ENCODE assay signal across 9 mouse cellular contexts in genomic region chr1:39942935-39943334, GRCm38 (mm10). TPM values are rescaled to one million over a fixed set of nuclear protein-coding genes. Genes with fewer than 3 reads are reported as not detected.
A peak's percentile ranks its signal among the peaks of the same experiment; 100 is the strongest.
DNase-seq lines count a peak whose midpoint lies in the region; ATAC-seq and TF ChIP-seq lines count a peak whose summit lies in the region.
"Had no signal": no experiment of that assay in that cellular context is flagged by ENCODE, and none has a peak within 500 bp of the region (broad histone marks: within the 10 kb centered on the region; RNA-seq: fewer than 3 reads in every experiment).

No protein-coding gene starts in this region.

- TF ChIP-seq EP300 in liver, postnatal 0 days (IDR thresholded peaks at IDR 0.05; ENCODE audit: low read depth): no peak

- intact Hi-C loops in left cerebral cortex, postnatal 25 days (cut with DNase I): loop anchor here (2.0 kb wide), 1 partner anchor 34 kb away; no protein-coding TSS in a partner anchor

- TF ChIP-seq CTCF in liver, postnatal 0 days (IDR thresholded peaks at IDR 0.05; ENCODE audit: low read depth): no peak

- no peak for ATAC-seq in liver, postnatal 0 days
- peak; percentile 68 for ATAC-seq in frontal cortex, adult (ENCODE audit: low TSS enrichment)
- no peak for ATAC-seq in stomach, embryonic 14.5 days (ENCODE audit: insufficient number of reproducible peaks, insufficient read depth, low FRiP score, low read depth)
- no peak for ATAC-seq in megakaryocyte, adult 5-6 weeks (ENCODE audit: poor library complexity, severe bottlenecking)
- ATAC-seq: Patski had no signal

- no peaks in the 10 kb centered on the region for H3K27me3 ChIP-seq in liver, postnatal 0 days (ENCODE audit: insufficient read depth, low read length)
- H3K27me3 ChIP-seq in stomach, embryonic 14.5 days (ENCODE audit: control insufficient read depth, insufficient read depth, low read length): no peaks in the 10 kb centered on the region
- H3K27me3 ChIP-seq: Patski had no signal

- peak overlapping the region; percentile 16; the same call in 1 of the 2 replicates for H3K9ac ChIP-seq in liver, postnatal 0 days (replicated peaks)
- no peak overlapping the region for H3K9ac ChIP-seq in stomach, embryonic 14.5 days (replicated peaks; ENCODE audit: low read depth, low read length)

- H3K36me3 ChIP-seq in liver, postnatal 0 days (replicated peaks; ENCODE audit: insufficient read depth, low read length): no peaks in the 10 kb centered on the region
- no peaks in the 10 kb centered on the region for H3K36me3 ChIP-seq in stomach, embryonic 14.5 days (ENCODE audit: control insufficient read depth, insufficient read depth, low read length)

- no peak overlapping the region for H3K4me3 ChIP-seq in liver, postnatal 0 days (ENCODE audit: low read depth, low read length)
- H3K4me3 ChIP-seq in stomach, embryonic 14.5 days (ENCODE audit: low read depth, low read length): no peak overlapping the region

- no peak overlapping the region for H3K4me2 ChIP-seq in liver, postnatal 0 days (ENCODE audit: low read depth, low read length)
- no peak overlapping the region; the same call in 1 of the 2 replicates for H3K4me2 ChIP-seq in stomach, embryonic 14.5 days (replicated peaks; ENCODE audit: low read depth, low read length)

- no peak overlapping the region for H3K27ac ChIP-seq in liver, postnatal 0 days (ENCODE audit: low read depth)
- peak overlapping the region; percentile 62; the same call in 1 of the 2 replicates for H3K27ac ChIP-seq in stomach, embryonic 14.5 days (ENCODE audit: low read length)

- DNase-seq in liver, postnatal 0 days: no peak
- no peak for DNase-seq in liver
- DNase-seq in left cerebral cortex, postnatal 25 days (ENCODE audit: low spot score in 2 of 2): peak; percentile 81 to 94
- no peak for DNase-seq in testis, postnatal 14 days (ENCODE audit: low spot score)
- DNase-seq in kidney, postnatal 10 days: no peak

- H3K9me3 ChIP-seq in liver, postnatal 0 days (ENCODE audit: low read length): no peaks in the 10 kb centered on the region
- no peaks in the 10 kb centered on the region for H3K9me3 ChIP-seq in stomach, embryonic 14.5 days (ENCODE audit: control insufficient read depth, low read depth, low read length)

- peaks cover 41% of the 10 kb centered on the region for H3K4me1 ChIP-seq in liver, postnatal 0 days (ENCODE audit: insufficient read depth)
- peaks cover 75% of the 10 kb centered on the region for H3K4me1 ChIP-seq in stomach, embryonic 14.5 days (ENCODE audit: control insufficient read depth, insufficient read depth, low read length)

- 48% methylated on average over 8 of the region's 8 CpGs for whole genome bisulfite sequencing in liver, postnatal 0 days (ENCODE audit: insufficient replicate concordance)
- 22% methylated on average over 8 of the region's 8 CpGs for WGBS in stomach, embryonic 14.5 days

RNA-seq across cellular contexts. Expression of gene Map4k4, which starts 42.2 kb away (rescaled TPM):
- 4.0 and 4.2 TPM in 2 replicates for polyA plus RNA-seq in liver, postnatal 0 days (2015; fragmentation: Nextera tagmentation; extraction: Ambion mirVana)
- 100 to 1,000 TPM; 115 to 131 TPM for total RNA-seq in left cerebral cortex, postnatal 25 days (2021)
- 36.7 and 42.6 TPM in 2 replicates for polyA plus RNA-seq in stomach, embryonic 14.5 days (2014; fragmentation: Nextera tagmentation; extraction: Ambion mirVana)
- 52.1 and 52.3 TPM in 2 replicates for total RNA-seq in megakaryocyte, adult 5-6 weeks (2015)
- total RNA-seq in megakaryocyte, adult 5-6 weeks (2017): 190 and 228 TPM in 2 replicates

Comparison
In these comparisons a context has a peak if more than half of its experiments do, and no peak if none do; other contexts are left out.
1. DNase-seq: peak in left cerebral cortex, postnatal 25 days (2 of 2); none in liver, postnatal 0 days (single experiment), liver (single experiment), testis, postnatal 14 days (single experiment) and kidney, postnatal 10 days (single experiment).